In the genomic region with DNA sequence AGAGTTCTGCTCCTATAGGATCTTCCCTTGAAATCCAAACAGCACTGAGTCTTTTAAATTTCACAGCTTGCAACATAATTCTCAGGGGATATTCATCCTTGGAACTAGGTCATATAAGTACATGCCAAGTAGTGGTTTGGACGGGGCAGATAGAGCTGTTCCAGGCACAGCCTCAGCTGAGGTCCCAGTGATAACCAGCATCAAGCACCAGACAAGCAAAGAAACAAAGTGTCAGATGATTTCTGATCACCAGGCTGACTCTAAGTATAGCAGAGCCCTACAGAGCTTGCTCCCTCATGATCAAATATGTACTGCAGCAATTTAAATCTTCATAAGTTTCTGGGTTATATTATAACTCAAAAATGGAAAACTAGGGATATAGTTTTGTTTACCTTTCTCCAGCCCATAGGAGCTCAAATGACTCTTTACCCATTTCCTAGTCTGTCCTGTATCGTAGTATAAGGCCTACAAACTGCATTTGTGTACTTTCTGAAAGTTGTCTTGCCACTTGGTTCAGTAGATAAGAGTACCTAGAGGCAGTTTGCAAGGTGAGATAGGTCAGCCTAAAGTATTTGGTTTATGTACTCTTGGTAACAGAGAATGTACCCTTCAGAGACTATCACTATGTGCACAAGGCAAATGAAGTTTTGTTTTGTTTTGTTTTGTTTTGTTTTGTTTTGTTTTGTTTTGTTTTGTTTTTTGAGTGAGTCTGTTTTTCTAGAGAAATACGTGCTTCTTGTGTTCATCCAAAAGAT, we compare ENCODE assay signal across 32 mouse cellular contexts.
DNase-seq lines count a peak whose midpoint lies in the region; ATAC-seq and TF ChIP-seq lines count a peak whose summit lies in the region.
"Had no signal": no experiment of that assay in that cellular context is flagged by ENCODE, and none has a peak within 500 bp of the region (broad histone marks: within the 10 kb centered on the region; RNA-seq: fewer than 3 reads in every experiment).

No protein-coding gene starts in this region.

- DNase-seq in cerebellum, adult 11-12 months, result peak; percentile 3
- DNase-seq in liver, embryonic 11.5 days (ENCODE audit: low spot score), result no peak
- peak; percentile 43 for DNase-seq in heart, postnatal 0 days (ENCODE audit: low spot score)
- no peak for DNase-seq in kidney, adult 9 months
- no peak for DNase-seq in urinary bladder, postnatal 10 days (ENCODE audit: low spot score)
- DNase-seq: adrenal gland, adult 2 months; cerebellum, adult 11 months; cerebellum, adult 9-11 months; forebrain, postnatal 0 days; kidney, adult 18-20 months; kidney, postnatal 36 days; left cerebral cortex, postnatal 4 days; liver, embryonic 13.5 days; lung, adult 2 months; lung, postnatal 10 days; right cerebral cortex, postnatal 4 days; thymus, adult 18-20 months; thymus, postnatal 4 days had no signal

- no peak for ATAC-seq in cerebellum, adult (ENCODE audit: insufficient number of reproducible peaks, low FRiP score, low TSS enrichment)
- ATAC-seq in liver, embryonic 15.5 days (ENCODE audit: insufficient read depth), result peak; percentile 12; the same call in 1 of the 2 replicates
- no peak for ATAC-seq in liver, embryonic 11.5 days (replicated peaks; ENCODE audit: low FRiP score)
- peak; percentile 96 for ATAC-seq in heart, postnatal 0 days (ENCODE audit: insufficient read depth, low read depth)
- ATAC-seq: activated CD4-positive, CD25-positive, alpha-beta regulatory T cell, adult 4 months; forebrain, postnatal 0 days; inflammation-experienced regulatory T-cells, adult 6 months; midbrain, embryonic 13.5 days had no signal

- no peaks in the 10 kb centered on the region for H3K9me3 ChIP-seq in liver, embryonic 15.5 days (replicated peaks)
- no peaks in the 10 kb centered on the region for H3K9me3 ChIP-seq in liver, embryonic 11.5 days (ENCODE audit: control insufficient read depth, low read length)
- H3K9me3 ChIP-seq in heart, postnatal 0 days (replicated peaks; ENCODE audit: control insufficient read depth, low read length), result no peaks in the 10 kb centered on the region
- H3K9me3 ChIP-seq: embryonic facial prominence, embryonic 10.5 days; embryonic facial prominence, embryonic 15.5 days; forebrain, embryonic 12.5 days; hindbrain, embryonic 10.5 days; hindbrain, embryonic 15.5 days; liver, embryonic 13.5 days; midbrain, embryonic 13.5 days; neural tube, embryonic 13.5 days had no signal

- no peak overlapping the region for H3K4me3 ChIP-seq in liver, embryonic 15.5 days (replicated peaks)
- H3K4me3 ChIP-seq in liver, embryonic 11.5 days (ENCODE audit: low read depth, low read length), result no peak overlapping the region
- no peak overlapping the region for H3K4me3 ChIP-seq in heart, postnatal 0 days (ENCODE audit: low read depth, low read length)
- H3K4me3 ChIP-seq: embryonic facial prominence, embryonic 10.5 days; embryonic facial prominence, embryonic 15.5 days; forebrain, embryonic 12.5 days; hindbrain, embryonic 10.5 days; hindbrain, embryonic 15.5 days; liver, embryonic 13.5 days; midbrain, embryonic 13.5 days; neural tube, embryonic 13.5 days had no signal

- no peak for TF ChIP-seq CTCF in heart, postnatal 0 days (IDR thresholded peaks at IDR 0.05; ENCODE audit: low read depth)

- no peak overlapping the region for H3K27ac ChIP-seq in liver, embryonic 15.5 days (replicated peaks)
- H3K27ac ChIP-seq in liver, embryonic 11.5 days (ENCODE audit: low read depth, low read length), result no peak overlapping the region
- peak overlapping the region; percentile 75; the same call in 1 of the 2 replicates for H3K27ac ChIP-seq in heart, postnatal 0 days (ENCODE audit: low read depth)
- H3K27ac ChIP-seq: embryonic facial prominence, embryonic 10.5 days; embryonic facial prominence, embryonic 15.5 days; forebrain, embryonic 12.5 days; hindbrain, embryonic 10.5 days; hindbrain, embryonic 15.5 days; liver, embryonic 13.5 days; macrophage; midbrain, embryonic 13.5 days; neural tube, embryonic 13.5 days; stomach, postnatal 0 days had no signal

- H3K4me1 ChIP-seq in liver, embryonic 15.5 days (replicated peaks), result no peaks in the 10 kb centered on the region
- no peaks in the 10 kb centered on the region for H3K4me1 ChIP-seq in liver, embryonic 11.5 days (replicated peaks; ENCODE audit: control insufficient read depth, insufficient read depth, low read length)
- no peaks in the 10 kb centered on the region for H3K4me1 ChIP-seq in heart, postnatal 0 days (ENCODE audit: control insufficient read depth, insufficient read depth)
- H3K4me1 ChIP-seq: embryonic facial prominence, embryonic 10.5 days; embryonic facial prominence, embryonic 15.5 days; forebrain, embryonic 12.5 days; hindbrain, embryonic 10.5 days; hindbrain, embryonic 15.5 days; liver, embryonic 13.5 days; midbrain, embryonic 13.5 days; neural tube, embryonic 13.5 days had no signal

- TF ChIP-seq EP300 in heart, postnatal 0 days (IDR thresholded peaks at IDR 0.05; ENCODE audit: low read depth), result peak; percentile 44; the same call in 1 of the 2 replicates

- H3K27me3 ChIP-seq in liver, embryonic 15.5 days, result no peaks in the 10 kb centered on the region
- no peaks in the 10 kb centered on the region for H3K27me3 ChIP-seq in liver, embryonic 11.5 days (replicated peaks; ENCODE audit: control insufficient read depth, insufficient read depth, low read length)
- no peaks in the 10 kb centered on the region for H3K27me3 ChIP-seq in heart, postnatal 0 days (ENCODE audit: control insufficient read depth, insufficient read depth, low read length)
- H3K27me3 ChIP-seq: CH12.LX; embryonic facial prominence, embryonic 15.5 days; forebrain, embryonic 12.5 days; hindbrain, embryonic 15.5 days; liver, embryonic 13.5 days; midbrain, embryonic 13.5 days; neural tube, embryonic 13.5 days had no signal

- no peak overlapping the region for H3K4me2 ChIP-seq in liver, embryonic 15.5 days
- no peak overlapping the region for H3K4me2 ChIP-seq in liver, embryonic 11.5 days
- H3K4me2 ChIP-seq in heart, postnatal 0 days (ENCODE audit: low read depth, low read length), result no peak overlapping the region
- H3K4me2 ChIP-seq: embryonic facial prominence, embryonic 15.5 days; forebrain, embryonic 12.5 days; hindbrain, embryonic 15.5 days; liver, embryonic 13.5 days; midbrain, embryonic 13.5 days; neural tube, embryonic 13.5 days had no signal

- H3K36me3 ChIP-seq in liver, embryonic 15.5 days (replicated peaks), result no peaks in the 10 kb centered on the region
- H3K36me3 ChIP-seq in liver, embryonic 11.5 days (ENCODE audit: control insufficient read depth, insufficient read depth, low read length), result no peaks in the 10 kb centered on the region
- no peaks in the 10 kb centered on the region for H3K36me3 ChIP-seq in heart, postnatal 0 days (replicated peaks; ENCODE audit: control insufficient read depth, insufficient read depth, low read length)
- H3K36me3 ChIP-seq: embryonic facial prominence, embryonic 10.5 days; embryonic facial prominence, embryonic 15.5 days; forebrain, embryonic 12.5 days; hindbrain, embryonic 10.5 days; hindbrain, embryonic 15.5 days; liver, embryonic 13.5 days; midbrain, embryonic 13.5 days; neural tube, embryonic 13.5 days had no signal

- no peak overlapping the region for H3K9ac ChIP-seq in liver, embryonic 15.5 days
- no peak overlapping the region for H3K9ac ChIP-seq in liver, embryonic 11.5 days (ENCODE audit: low read depth, low read length)
- H3K9ac ChIP-seq in heart, postnatal 0 days (replicated peaks; ENCODE audit: low read depth, low read length), result no peak overlapping the region
- H3K9ac ChIP-seq: embryonic facial prominence, embryonic 15.5 days; forebrain, embryonic 12.5 days; forebrain, postnatal 0 days; hindbrain, embryonic 15.5 days; liver, embryonic 13.5 days; midbrain, embryonic 13.5 days; neural tube, embryonic 13.5 days had no signal

- WGBS in liver, embryonic 15.5 days (ENCODE audit: insufficient replicate concordance), result 31% methylated on average over 3 of the region's 3 CpGs
- WGBS in liver, embryonic 11.5 days, result 62% methylated on average over 3 of the region's 3 CpGs
- 33% methylated on average over 3 of the region's 3 CpGs for WGBS in heart, postnatal 0 days

Comparison
In these comparisons a context has a peak if more than half of its experiments do, and no peak if none do; other contexts are left out.
1. ATAC-seq: peak in liver, embryonic 15.5 days (single experiment) and heart, postnatal 0 days (single experiment); none in cerebellum, adult (single experiment) and liver, embryonic 11.5 days (single experiment).
2. DNase-seq: peak in cerebellum, adult 11-12 months (single experiment) and heart, postnatal 0 days (single experiment); none in liver, embryonic 11.5 days (single experiment), kidney, adult 9 months (single experiment) and urinary bladder, postnatal 10 days (single experiment).